ENCODE assay signal across 21 mouse cellular contexts in genomic region chr5:44681054-44681638, GRCm38 (mm10).
A peak's percentile ranks its signal among the peaks of the same experiment; 100 is the strongest.
DNase-seq lines count a peak whose midpoint lies in the region; ATAC-seq and TF ChIP-seq lines count a peak whose summit lies in the region.
"Had no signal": no experiment of that assay in that cellular context is flagged by ENCODE, and none has a peak within 500 bp of the region (broad histone marks: within the 10 kb centered on the region; RNA-seq: fewer than 3 reads in every experiment).

No protein-coding gene starts in this region.

- H3K4me3 ChIP-seq in kidney, postnatal 0 days (replicated peaks; ENCODE audit: low read depth, low read length): no peak overlapping the region
- H3K4me3 ChIP-seq in midbrain, embryonic 13.5 days (replicated peaks): no peak overlapping the region
- no peak overlapping the region for H3K4me3 ChIP-seq in midbrain, embryonic 16.5 days (ENCODE audit: low read depth, low read length)
- no peak overlapping the region for H3K4me3 ChIP-seq in embryonic facial prominence, embryonic 15.5 days (replicated peaks)
- no peak overlapping the region for H3K4me3 ChIP-seq in stomach, postnatal 0 days (ENCODE audit: low read depth, low read length)
- H3K4me3 ChIP-seq: forebrain, embryonic 13.5 days; gastrocnemius, adult 2 months; heart, embryonic 10.5 days; hindbrain, embryonic 12.5 days had no signal

- DNase-seq in kidney, postnatal 0 days (ENCODE audit: low spot score): peak; percentile 56
- DNase-seq in kidney, adult 18-20 months: no peak
- DNase-seq in stomach, postnatal 0 days (ENCODE audit: low spot score): no peak
- no peak for DNase-seq in urinary bladder, postnatal 4 days (ENCODE audit: low spot score in 2 of 2)
- DNase-seq: adrenal gland, adult 2 months; adrenal gland, postnatal 25 days; cerebellum, adult 18-20 months; cerebellum, adult 9-11 months; cerebellum, postnatal 36 days; forebrain, postnatal 0 days; gastrocnemius, adult 2 months; gastrocnemius, postnatal 25 days; heart, postnatal 10 days; heart, postnatal 4 days had no signal

- no peaks in the 10 kb centered on the region for H3K4me1 ChIP-seq in kidney, postnatal 0 days (replicated peaks; ENCODE audit: insufficient read depth, low read length)
- peaks cover 9% of the 10 kb centered on the region for H3K4me1 ChIP-seq in midbrain, embryonic 13.5 days (replicated peaks)
- H3K4me1 ChIP-seq in midbrain, embryonic 16.5 days (ENCODE audit: control insufficient read depth, insufficient read depth, low read length): peaks cover 15% of the 10 kb centered on the region
- peaks cover 15% of the 10 kb centered on the region; the same call in 1 of the 2 replicates for H3K4me1 ChIP-seq in embryonic facial prominence, embryonic 15.5 days
- no peaks in the 10 kb centered on the region for H3K4me1 ChIP-seq in stomach, postnatal 0 days (replicated peaks; ENCODE audit: control insufficient read depth, insufficient read depth)
- H3K4me1 ChIP-seq: heart, embryonic 10.5 days; hindbrain, embryonic 12.5 days had no signal

- 70% methylated on average over 3 of the region's 3 CpGs for WGBS in kidney, postnatal 0 days
- WGBS in midbrain, embryonic 13.5 days: 54% methylated on average over 3 of the region's 3 CpGs
- WGBS in midbrain, embryonic 16.5 days: 44% methylated on average over 3 of the region's 3 CpGs
- WGBS in embryonic facial prominence, embryonic 15.5 days: 54% methylated on average over 3 of the region's 3 CpGs
- WGBS in stomach, postnatal 0 days: 39% methylated on average over 3 of the region's 3 CpGs

- H3K4me2 ChIP-seq in kidney, postnatal 0 days (ENCODE audit: low read length): no peak overlapping the region
- no peak overlapping the region for H3K4me2 ChIP-seq in midbrain, embryonic 13.5 days (replicated peaks)
- no peak overlapping the region for H3K4me2 ChIP-seq in midbrain, embryonic 16.5 days (ENCODE audit: low read length)
- H3K4me2 ChIP-seq in embryonic facial prominence, embryonic 15.5 days (replicated peaks): no peak overlapping the region
- H3K4me2 ChIP-seq in stomach, postnatal 0 days (replicated peaks; ENCODE audit: low read depth): no peak overlapping the region
- H3K4me2 ChIP-seq: forebrain, embryonic 13.5 days; hindbrain, embryonic 12.5 days had no signal

- TF ChIP-seq CTCF in kidney, postnatal 0 days (IDR thresholded peaks at IDR 0.05; ENCODE audit: low read depth): no peak
- no peak for TF ChIP-seq CTCF in stomach, postnatal 0 days (IDR thresholded peaks at IDR 0.05; ENCODE audit: low read depth)

- no peaks in the 10 kb centered on the region for H3K27me3 ChIP-seq in kidney, postnatal 0 days (ENCODE audit: insufficient read depth, low read length)
- no peaks in the 10 kb centered on the region for H3K27me3 ChIP-seq in midbrain, embryonic 13.5 days
- H3K27me3 ChIP-seq in midbrain, embryonic 16.5 days (ENCODE audit: control insufficient read depth, insufficient read depth, low read depth, low read length): no peaks in the 10 kb centered on the region
- no peaks in the 10 kb centered on the region for H3K27me3 ChIP-seq in embryonic facial prominence, embryonic 15.5 days
- no peaks in the 10 kb centered on the region for H3K27me3 ChIP-seq in stomach, postnatal 0 days (ENCODE audit: control insufficient read depth, insufficient read depth, low read length)
- H3K27me3 ChIP-seq: forebrain, embryonic 13.5 days; hindbrain, embryonic 12.5 days had no signal

- no peaks in the 10 kb centered on the region for H3K36me3 ChIP-seq in kidney, postnatal 0 days (ENCODE audit: insufficient read depth, low read length)
- H3K36me3 ChIP-seq in midbrain, embryonic 13.5 days: no peaks in the 10 kb centered on the region
- H3K36me3 ChIP-seq in midbrain, embryonic 16.5 days (ENCODE audit: control insufficient read depth, insufficient read depth, low read length): no peaks in the 10 kb centered on the region
- H3K36me3 ChIP-seq in embryonic facial prominence, embryonic 15.5 days: no peaks in the 10 kb centered on the region
- no peaks in the 10 kb centered on the region for H3K36me3 ChIP-seq in stomach, postnatal 0 days (ENCODE audit: control insufficient read depth, insufficient read depth, low read length)
- H3K36me3 ChIP-seq: heart, embryonic 10.5 days; hindbrain, embryonic 12.5 days had no signal

- no peak overlapping the region for H3K27ac ChIP-seq in kidney, postnatal 0 days
- H3K27ac ChIP-seq in midbrain, embryonic 13.5 days: no peak overlapping the region
- H3K27ac ChIP-seq in midbrain, embryonic 16.5 days (ENCODE audit: low read length): no peak overlapping the region; the same call in 1 of the 2 replicates
- H3K27ac ChIP-seq in embryonic facial prominence, embryonic 15.5 days (replicated peaks): peak overlapping the region; percentile 51
- peak overlapping the region; percentile 45; the same call in 1 of the 2 replicates for H3K27ac ChIP-seq in stomach, postnatal 0 days (replicated peaks)
- H3K27ac ChIP-seq: forebrain, embryonic 13.5 days; heart, embryonic 10.5 days; hindbrain, embryonic 12.5 days had no signal

- no peak for TF ChIP-seq EP300 in stomach, postnatal 0 days (optimal IDR thresholded peaks at IDR 0.05)

- no peaks in the 10 kb centered on the region for H3K9me3 ChIP-seq in kidney, postnatal 0 days (replicated peaks; ENCODE audit: low read length)
- no peaks in the 10 kb centered on the region for H3K9me3 ChIP-seq in midbrain, embryonic 13.5 days
- no peaks in the 10 kb centered on the region for H3K9me3 ChIP-seq in midbrain, embryonic 16.5 days (replicated peaks; ENCODE audit: control insufficient read depth, low read length, poor library complexity, severe bottlenecking)
- no peaks in the 10 kb centered on the region for H3K9me3 ChIP-seq in embryonic facial prominence, embryonic 15.5 days (replicated peaks)
- H3K9me3 ChIP-seq in stomach, postnatal 0 days (ENCODE audit: control insufficient read depth, low read length): no peaks in the 10 kb centered on the region
- H3K9me3 ChIP-seq: forebrain, embryonic 13.5 days; heart, embryonic 10.5 days; hindbrain, embryonic 12.5 days had no signal

- no peak overlapping the region for H3K9ac ChIP-seq in kidney, postnatal 0 days (ENCODE audit: low read depth, low read length)
- no peak overlapping the region for H3K9ac ChIP-seq in midbrain, embryonic 13.5 days (replicated peaks)
- H3K9ac ChIP-seq in midbrain, embryonic 16.5 days (ENCODE audit: low read depth, low read length): no peak overlapping the region
- no peak overlapping the region for H3K9ac ChIP-seq in embryonic facial prominence, embryonic 15.5 days
- no peak overlapping the region for H3K9ac ChIP-seq in stomach, postnatal 0 days (ENCODE audit: low read length)
- H3K9ac ChIP-seq: forebrain, embryonic 13.5 days; forebrain, postnatal 0 days; hindbrain, embryonic 12.5 days had no signal

- no peak for ATAC-seq in kidney, postnatal 0 days (replicated peaks; ENCODE audit: low FRiP score, low read depth)
- ATAC-seq in midbrain, embryonic 13.5 days: peak; percentile 58; the same call in 1 of the 2 replicates
- no peak for ATAC-seq in midbrain, embryonic 16.5 days
- ATAC-seq in embryonic facial prominence, embryonic 15.5 days (ENCODE audit: insufficient number of reproducible peaks, low FRiP score, low TSS enrichment, low read depth): no peak
- no peak for ATAC-seq in stomach, postnatal 0 days (ENCODE audit: low FRiP score, low TSS enrichment)
- ATAC-seq: forebrain, embryonic 13.5 days; forebrain, postnatal 0 days; hindbrain, embryonic 16.5 days had no signal

Comparison
In these comparisons a context has a peak if more than half of its experiments do, and no peak if none do; other contexts are left out.
1. H3K27ac ChIP-seq: peak in embryonic facial prominence, embryonic 15.5 days (single experiment) and stomach, postnatal 0 days (single experiment); none in kidney, postnatal 0 days (single experiment), midbrain, embryonic 13.5 days (single experiment) and midbrain, embryonic 16.5 days (single experiment).